Mouse (Mus musculus) MEL-GATA-1-ER (cell line): ENCODE data around the gene Cnot3.
"Not testable (repeated sequence)": the region's sequence is repeated elsewhere in the genome, so short reads cannot be mapped to it uniquely, and the experiment has no call there.

Experiments used
- DNase-seq: peaks from one replicate; pipeline ENCODE4 v3.0.0-alpha.2; 2012; ENCODE audit warnings: low read depth; ENCODE audit errors: extremely low read depth

The Cnot3 gene

DNA sequence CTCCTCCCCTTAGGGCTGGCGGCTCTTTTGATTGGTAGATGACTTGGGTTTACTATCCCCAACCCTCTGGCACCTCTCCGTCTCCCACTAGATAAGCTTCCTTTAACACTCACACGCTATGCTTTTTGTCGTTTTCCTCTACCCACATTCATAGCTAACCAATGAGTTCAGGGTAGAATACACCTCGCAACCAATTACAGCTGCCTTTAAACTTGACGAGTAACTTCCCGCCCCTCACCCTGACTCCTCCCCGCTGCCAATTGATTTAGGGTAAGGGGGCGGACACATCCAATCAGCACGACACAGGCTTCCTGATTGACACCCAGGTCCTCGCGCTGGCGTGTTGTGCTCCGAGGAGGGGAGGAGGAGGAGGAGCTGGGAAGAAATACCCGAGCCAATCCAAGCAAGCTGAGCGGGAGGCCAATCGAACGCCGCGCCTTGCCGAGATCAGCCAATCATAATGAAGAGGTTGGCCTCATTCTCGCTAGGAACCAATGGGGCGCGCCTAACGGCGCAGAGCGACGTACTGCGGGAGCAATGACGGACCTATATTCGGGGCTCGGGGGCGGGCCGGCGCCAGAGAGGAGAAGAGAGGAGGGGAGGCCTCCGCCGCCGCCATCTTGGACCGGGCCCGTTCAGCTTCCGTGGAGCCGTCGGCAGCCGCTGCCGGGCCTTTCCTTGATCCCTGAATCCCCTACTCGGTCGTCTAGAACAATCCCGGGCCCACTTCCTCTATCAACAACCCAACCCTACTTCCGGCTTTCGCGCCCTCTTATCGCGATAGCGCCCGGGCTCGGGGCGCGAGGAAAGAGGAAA lies at the start of gene Cnot3:
TSS of gene Cnot3 (plus strand) at position 597 of the 816 bp plus-strand sequence.
- DNase-seq = peak; percentile 99

- not testable (repeated sequence) for DNase-seq
These were observed 47.3 kb upstream of the Cnot3 start for GRCm38 (mm10) chr7:3597755-3598154.

GRCm38 (mm10) chr7:3601119-3601518 lies 43.9 kb upstream of the Cnot3 start:
- peak; percentile 62 for DNase-seq

GRCm38 (mm10) chr7:3606798-3607197 lies 38.3 kb upstream of the Cnot3 start:
- DNase-seq = peak; percentile 46

DNA sequence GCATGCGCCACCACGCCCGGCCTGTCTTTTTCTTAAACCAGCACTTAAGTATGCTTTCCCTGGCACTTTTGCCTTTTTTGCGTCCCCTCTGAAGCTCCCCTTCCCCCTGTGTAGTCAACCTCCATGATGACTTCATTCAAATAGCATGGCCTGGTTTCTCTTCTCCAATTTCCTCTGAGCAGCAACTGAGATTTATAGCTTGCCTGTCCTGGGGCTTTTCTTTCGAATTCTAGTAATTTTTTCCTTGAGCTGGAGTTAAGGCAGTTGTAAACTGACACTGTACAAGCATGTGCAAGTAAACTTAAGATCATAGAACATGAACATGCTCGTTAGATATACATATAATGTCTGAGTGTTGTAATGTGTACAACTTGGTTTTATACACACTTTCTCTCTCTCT lies 37.7 kb upstream of the Cnot3 start:
- DNase-seq = no peak

DNA sequence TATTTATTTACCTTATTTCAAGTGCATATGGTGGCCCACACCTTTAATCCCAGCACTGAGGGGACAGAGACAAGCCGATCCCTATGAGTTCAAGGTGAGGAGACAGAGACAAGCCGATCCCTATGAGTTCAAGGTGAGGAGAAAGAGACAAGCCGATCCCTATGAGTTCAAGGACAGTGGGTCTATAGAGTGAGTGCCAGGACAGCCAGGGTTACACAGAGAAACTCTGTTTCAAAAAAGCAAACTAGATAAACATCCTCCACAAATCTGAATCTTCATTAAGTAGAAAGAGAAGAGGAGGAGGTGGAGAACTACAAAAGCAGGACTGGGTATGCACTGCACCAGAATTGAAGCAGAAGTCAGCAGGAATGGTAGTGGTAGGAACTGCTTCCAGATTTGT lies 36.4 kb upstream of the Cnot3 start:
- DNase-seq = no peak

DNA sequence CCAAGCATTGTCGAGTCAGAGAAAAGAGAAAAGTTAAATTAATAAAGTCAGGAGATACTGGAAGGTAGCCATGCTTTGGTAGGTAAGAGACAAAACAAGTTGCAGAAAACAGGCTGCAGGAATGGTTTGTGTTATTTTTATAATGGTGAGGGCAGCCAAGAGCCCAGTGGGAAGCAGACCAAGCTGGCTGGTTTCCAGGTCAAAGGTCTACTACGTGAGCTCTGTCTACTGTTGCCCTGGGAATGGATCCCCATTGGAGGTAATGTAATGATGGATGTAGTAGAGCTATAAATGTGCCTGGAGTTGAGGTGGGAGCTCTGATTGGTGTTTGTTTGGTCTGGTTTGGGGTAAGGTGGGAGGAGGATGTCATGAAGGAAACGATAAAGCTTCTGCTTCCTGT lies 36.0 kb upstream of the Cnot3 start:
- no peak for DNase-seq

DNA sequence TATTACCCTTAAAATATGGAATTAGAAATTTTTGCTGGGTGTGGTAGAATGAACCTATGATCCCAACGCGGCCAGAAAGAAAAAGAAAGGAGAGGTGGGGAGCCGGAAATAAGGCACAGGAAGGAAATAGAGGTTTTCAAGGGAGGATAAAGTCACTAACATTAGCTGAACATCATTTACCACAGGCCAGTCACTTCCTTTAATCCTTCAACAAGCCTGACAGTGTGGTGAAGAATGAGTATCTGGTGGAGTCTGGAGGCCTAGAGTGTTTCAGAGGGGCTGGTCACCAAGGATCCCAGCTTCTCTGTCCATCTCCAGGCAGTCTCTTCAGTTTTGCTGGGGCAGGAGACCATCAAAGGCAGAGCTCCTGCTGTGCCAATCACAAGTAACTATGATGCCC lies 34.6 kb upstream of the Cnot3 start:
- no peak for DNase-seq

GRCm38 (mm10) chr7:3611006-3611405 lies 34.1 kb upstream of the Cnot3 start:
- no peak for DNase-seq

- DNase-seq = peak; percentile 61
These were observed 31.0 kb upstream of the Cnot3 start for GRCm38 (mm10) chr7:3614021-3614420.

GRCm38 (mm10) chr7:3616057-3616388 lies 29.0 kb upstream of the Cnot3 start, which contains the start of gene Oscar:
Gene Oscar (minus strand): TSS chr7:3616157.
- DNase-seq = no peak

GRCm38 (mm10) chr7:3616389-3617241 lies 28.5 kb upstream of the Cnot3 start:
- no peak for DNase-seq

DNA sequence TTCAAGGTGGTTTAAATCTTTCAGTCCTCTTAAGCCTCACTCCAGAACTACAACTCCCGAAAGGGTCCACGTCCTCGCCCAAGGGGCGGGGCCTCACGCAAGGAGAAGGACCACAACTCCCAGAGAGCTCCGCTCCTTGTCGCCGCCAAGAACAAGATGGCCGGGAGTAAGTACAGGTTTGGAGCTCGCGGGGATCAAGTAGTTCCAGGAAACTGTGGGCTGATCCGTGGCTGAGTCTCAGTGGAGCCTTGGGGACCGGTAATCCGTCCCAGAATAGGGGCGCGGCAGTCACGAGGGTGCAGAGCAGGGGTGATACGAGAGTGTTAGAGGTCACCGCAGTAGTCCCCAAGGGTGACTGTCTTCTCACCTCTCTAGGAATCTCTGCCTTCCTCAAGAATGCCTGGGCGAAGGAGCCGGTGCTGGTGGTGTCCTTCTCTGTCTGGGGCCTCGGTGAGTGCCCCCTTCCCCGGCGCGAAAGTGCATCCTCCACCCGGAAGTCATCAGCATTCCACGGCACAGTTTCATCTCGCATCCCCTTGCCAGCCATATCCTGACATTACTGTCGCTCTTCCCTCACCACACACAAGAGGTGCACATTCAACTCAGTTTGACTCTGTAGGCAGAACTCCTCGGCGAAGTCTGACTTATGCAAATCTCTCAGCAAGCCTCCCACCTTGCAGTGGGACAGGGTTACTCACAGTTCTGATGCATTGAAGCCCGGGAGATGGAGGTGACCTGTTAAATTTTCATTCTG lies 27.6 kb upstream of the Cnot3 start, which contains the start of gene Ndufa3:
TSS of gene Ndufa3 (plus strand) at position 132 of the 754 bp plus-strand sequence.
- DNase-seq = peak; percentile 89

GRCm38 (mm10) chr7:3629030-3629429 lies 16.0 kb upstream of the Cnot3 start:
- DNase-seq = no peak

DNA sequence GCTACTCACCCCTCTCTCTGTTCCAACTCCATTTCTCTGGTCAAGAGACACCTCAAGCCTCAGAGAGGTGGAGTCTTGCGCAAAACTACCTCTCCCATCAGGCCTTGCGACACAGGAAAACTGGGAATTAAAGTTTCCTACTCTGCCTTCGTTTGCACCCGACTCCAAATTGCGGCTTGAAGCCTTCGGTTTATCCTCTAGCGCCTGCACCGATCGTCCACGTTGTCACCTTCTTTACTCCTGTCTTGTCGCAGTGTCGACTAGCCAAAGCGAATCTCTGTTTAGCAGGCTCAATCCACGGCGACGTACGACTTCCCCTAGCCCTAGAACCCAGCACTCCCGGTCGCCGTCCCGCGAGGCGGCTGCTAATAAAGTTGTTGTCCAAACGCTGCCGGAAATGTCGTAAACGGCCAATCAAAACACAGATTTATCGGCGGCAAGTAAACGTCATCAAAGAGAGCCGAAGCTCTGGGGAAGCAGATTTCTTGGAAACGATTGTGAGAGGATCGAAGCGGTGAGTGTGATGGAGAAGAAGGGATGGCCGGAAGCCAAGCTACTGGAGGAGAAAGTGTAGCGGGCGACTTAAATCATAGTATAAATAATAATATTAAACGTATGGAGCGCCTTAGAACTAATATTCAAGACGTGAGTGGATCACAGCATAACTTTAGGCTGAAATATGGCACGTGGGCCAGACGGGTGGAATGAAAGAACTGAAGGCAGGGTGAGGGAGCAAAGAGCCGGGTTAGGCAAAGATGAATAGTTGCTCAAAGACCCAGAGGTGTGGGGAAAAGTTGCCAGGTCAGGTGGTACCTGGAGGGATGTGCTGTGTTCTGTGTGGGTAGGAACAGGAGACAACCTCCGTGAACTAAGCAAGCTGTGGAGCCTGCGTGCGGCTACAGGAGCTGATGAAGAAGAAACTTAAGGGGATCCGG lies 15.3 kb upstream of the Cnot3 start, which contains the start of the genes Tfpt and Prpf31:
TSS of gene Tfpt (minus strand) at position 387 of the 935 bp plus-strand sequence.
TSS of gene Prpf31 (plus strand) at position 443 of the 935 bp plus-strand sequence.
- DNase-seq = peak; percentile 95

DNA sequence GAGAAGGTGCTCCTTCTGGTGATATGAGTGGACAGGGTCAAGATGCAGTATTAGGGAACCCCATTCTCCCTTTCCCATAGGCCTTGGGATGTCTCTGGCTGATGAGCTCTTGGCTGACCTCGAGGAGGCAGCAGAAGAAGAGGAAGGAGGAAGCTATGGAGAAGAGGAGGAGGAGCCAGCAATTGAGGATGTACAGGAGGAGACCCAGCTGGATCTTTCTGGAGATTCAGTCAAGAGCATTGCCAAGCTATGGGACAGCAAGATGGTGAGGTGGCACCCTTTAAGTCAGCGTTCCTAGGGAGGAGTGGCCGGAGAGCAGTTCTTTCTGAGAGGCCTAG lies 14.6 kb upstream of the Cnot3 start:
- peak; percentile 52 for DNase-seq

- DNase-seq = peak; percentile 76
These were observed 1.7 kb upstream of the Cnot3 start for GRCm38 (mm10) chr7:3643412-3643811.

DNA sequence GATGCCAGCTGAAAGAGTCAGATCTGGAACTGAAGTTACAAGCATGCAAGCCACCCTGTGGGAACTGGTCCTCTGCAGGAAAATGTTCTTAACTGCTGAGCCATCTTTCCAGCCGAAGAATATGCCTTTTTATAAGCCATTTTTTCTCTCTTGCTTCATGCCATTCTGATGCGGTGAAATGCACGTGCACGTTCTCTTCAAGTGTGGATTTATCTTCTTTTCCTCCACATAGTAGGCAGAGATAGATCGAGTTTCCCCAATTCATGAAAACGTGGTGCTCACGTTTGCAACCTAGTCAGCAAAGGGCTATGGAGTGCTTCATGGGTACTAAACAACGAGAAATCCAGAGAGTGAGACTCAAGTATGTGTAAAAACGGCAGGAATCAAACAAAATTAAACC lies 1.2 kb upstream of the Cnot3 start:
- DNase-seq = no peak

GRCm38 (mm10) chr7:3644348-3644671 lies 758 bp upstream of the Cnot3 start:
- DNase-seq = no peak

- no peak for DNase-seq
These were observed 489 bp downstream of the Cnot3 start for GRCm38 (mm10) chr7:3645488-3646025.
